23 mouse cellular contexts compared by ENCODE assay signal in genomic region chr14:120523296-120523695, GRCm38 (mm10).
"Had no signal": no experiment of that assay in that cellular context is flagged by ENCODE, and none has a peak within 500 bp of the region (broad histone marks: within the 10 kb centered on the region; RNA-seq: fewer than 3 reads in every experiment).

No protein-coding gene starts in this region.

- H3K4me1 ChIP-seq: heart, embryonic 12.5 days; hindbrain, embryonic 13.5 days; hindbrain, embryonic 15.5 days; kidney, embryonic 15.5 days; limb, embryonic 13.5 days; limb, embryonic 15.5 days had no signal

- H3K27ac ChIP-seq: hindbrain, embryonic 13.5 days; hindbrain, embryonic 15.5 days; hindbrain, postnatal 0 days; kidney, embryonic 15.5 days; kidney, postnatal 0 days; limb, embryonic 13.5 days; limb, embryonic 15.5 days; liver, embryonic 12.5 days; liver, embryonic 14.5 days had no signal

- H3K9me3 ChIP-seq: heart, embryonic 12.5 days; hindbrain, embryonic 13.5 days; hindbrain, embryonic 15.5 days; kidney, embryonic 15.5 days; limb, embryonic 13.5 days; limb, embryonic 15.5 days; liver, embryonic 12.5 days had no signal

- H3K9ac ChIP-seq: heart, embryonic 12.5 days; hindbrain, embryonic 13.5 days; hindbrain, embryonic 15.5 days; kidney, embryonic 15.5 days; limb, embryonic 13.5 days; limb, embryonic 15.5 days; liver, embryonic 12.5 days; liver, embryonic 14.5 days had no signal

- ATAC-seq: hindbrain, postnatal 0 days; intestine, embryonic 16.5 days; liver, embryonic 12.5 days had no signal

- DNase-seq: gastrocnemius, postnatal 14 days; gastrocnemius, postnatal 36 days; heart, adult 18-20 months; heart, postnatal 14 days; heart, postnatal 36 days; kidney, adult 11 months; kidney, adult 2 months; kidney, adult 9 months; kidney, postnatal 14 days; kidney, postnatal 36 days; layer of hippocampus, adult 9-11 months; left cerebral cortex, postnatal 4 days had no signal

- H3K4me3 ChIP-seq: heart, embryonic 12.5 days; hindbrain, embryonic 13.5 days; hindbrain, embryonic 15.5 days; kidney, embryonic 15.5 days; limb, embryonic 13.5 days; limb, embryonic 15.5 days; liver, embryonic 12.5 days had no signal

- H3K4me2 ChIP-seq: heart, embryonic 12.5 days; hindbrain, embryonic 13.5 days; hindbrain, embryonic 15.5 days; kidney, embryonic 15.5 days; limb, embryonic 13.5 days; limb, embryonic 15.5 days; liver, embryonic 12.5 days had no signal

- H3K27me3 ChIP-seq: heart, embryonic 12.5 days; hindbrain, embryonic 13.5 days; hindbrain, embryonic 15.5 days; kidney, embryonic 15.5 days; limb, embryonic 13.5 days; limb, embryonic 15.5 days; liver, embryonic 12.5 days had no signal

- H3K36me3 ChIP-seq: heart, embryonic 12.5 days; hindbrain, embryonic 13.5 days; hindbrain, embryonic 15.5 days; kidney, embryonic 15.5 days; limb, embryonic 13.5 days; limb, embryonic 15.5 days; liver, embryonic 12.5 days had no signal
